Mouse (Mus musculus) kidney, postnatal 4 days (tissue): ENCODE results near the gene Fam76b.
"Not testable (repeated sequence)": the region's sequence is repeated elsewhere in the genome, so short reads cannot be mapped to it uniquely, and the experiment has no call there.

ENCODE experiments used
- DNase-seq, 2 experiments: peaks; one replicate each; pipeline ENCODE4 v3.0.0; 2021; ENCODE audit warnings: mixed read lengths in 2 of 2

Fam76b gene

GRCm38 (mm10) chr9:13827406-13828086 is at the start of gene Fam76b:
Gene Fam76b, plus strand, starts transcription at chr9:13827716.
- DNase-seq = peak; percentile 99

GRCm38 (mm10) chr9:13781985-13782384 is 45.5 kb upstream of the Fam76b start:
- DNase-seq = no peak

GRCm38 (mm10) chr9:13790864-13791263 is 36.7 kb upstream of the Fam76b start:
- not testable (repeated sequence) for DNase-seq

GRCm38 (mm10) chr9:13794302-13794701 is 33.2 kb upstream of the Fam76b start:
- DNase-seq = no peak

- DNase-seq = no peak
Observed at GRCm38 (mm10) chr9:13794756-13795155, 32.8 kb upstream of the Fam76b start.

- DNase-seq = no peak
Observed at GRCm38 (mm10) chr9:13804480-13804879, 23.0 kb upstream of the Fam76b start.

GRCm38 (mm10) chr9:13806854-13807253 is 20.7 kb upstream of the Fam76b start:
- DNase-seq = no peak

- DNase-seq = no peak
Observed at GRCm38 (mm10) chr9:13807657-13808056, 19.9 kb upstream of the Fam76b start.

- peak; percentile 11 to 30 for DNase-seq
Observed at GRCm38 (mm10) chr9:13809937-13810336, 17.6 kb upstream of the Fam76b start.

- DNase-seq = peak in 1 of 2 experiments; percentile 28
Observed at GRCm38 (mm10) chr9:13818369-13818768, 9.1 kb upstream of the Fam76b start.

GRCm38 (mm10) chr9:13820774-13821173 is 6.7 kb upstream of the Fam76b start:
- DNase-seq = no peak

GRCm38 (mm10) chr9:13825896-13826295 is 1.6 kb upstream of the Fam76b start:
- no peak for DNase-seq

- peak; percentile 74 to 85 for DNase-seq
Observed at GRCm38 (mm10) chr9:13826391-13826805, 1.1 kb upstream of the Fam76b start.

GRCm38 (mm10) chr9:13826832-13827405 is 597 bp upstream of the Fam76b start, which contains the start of gene Cep57:
Gene Cep57, minus strand, starts transcription at chr9:13827107.
- peak; percentile 91 to 95 for DNase-seq

GRCm38 (mm10) chr9:13828087-13828441 is 548 bp downstream of the Fam76b start:
- no peak for DNase-seq

GRCm38 (mm10) chr9:13835256-13835655 is 7.7 kb downstream of the Fam76b start:
- DNase-seq = no peak

- no peak for DNase-seq
Observed at GRCm38 (mm10) chr9:13836726-13837125, 9.2 kb downstream of the Fam76b start.

- no peak for DNase-seq
Observed at GRCm38 (mm10) chr9:13847591-13847990, 20.1 kb downstream of the Fam76b start.

GRCm38 (mm10) chr9:13848481-13849480 is 21.3 kb downstream of the Fam76b start:
- peak; percentile 15 to 41 for DNase-seq

- DNase-seq = no peak
Observed at GRCm38 (mm10) chr9:13853876-13854275, 26.4 kb downstream of the Fam76b start.

GRCm38 (mm10) chr9:13856247-13856646 is 28.7 kb downstream of the Fam76b start:
- no peak for DNase-seq

- peak; percentile 27 to 33 for DNase-seq
Observed at GRCm38 (mm10) chr9:13856777-13857176, 29.3 kb downstream of the Fam76b start.

- DNase-seq = no peak
Observed at GRCm38 (mm10) chr9:13867646-13868045, 40.1 kb downstream of the Fam76b start.
